Mouse (Mus musculus): Measurements from ENCODE around the gene Uspl1. TPM values are rescaled to one million over a fixed set of nuclear protein-coding genes. Genes with fewer than 3 reads are reported as not detected.

Gene Uspl1
- polyA plus RNA-seq, 2 experiments: 27.2 to 44.8 TPM

- 85% methylated on average over 8 of the region's 8 CpGs for WGBS
- DNase-seq (ENCODE audit: low spot score) (peak; percentile 33), ATAC-seq (ENCODE audit: low FRiP score, low read depth) (peak; percentile 83)
Measured at GRCm38 (mm10) chr5:149209328-149209727, 25.2 kb downstream of the Uspl1 start.

GRCm38 (mm10) chr5:149211041-149211440 is 26.9 kb downstream of the Uspl1 start:
- H3K4me2 ChIP-seq (replicated peaks; ENCODE audit: low read depth, low read length, severe bottlenecking): no peak overlapping the region
- 96% methylated on average over 4 of the region's 4 CpGs for WGBS
- no peaks in the 10 kb centered on the region for H3K4me1 ChIP-seq (ENCODE audit: control insufficient read depth, insufficient read depth, low read length)
- H3K36me3 ChIP-seq (ENCODE audit: control insufficient read depth, insufficient read depth, low read length): peaks cover 88% of the 10 kb centered on the region
- H3K9ac ChIP-seq (ENCODE audit: low read depth, low read length, severe bottlenecking): no peak overlapping the region
- no peak overlapping the region for H3K27ac ChIP-seq (replicated peaks; ENCODE audit: low read depth, low read length)
- no peak for DNase-seq (ENCODE audit: low spot score)
- H3K4me3 ChIP-seq (replicated peaks; ENCODE audit: low read length): no peak overlapping the region
- ATAC-seq (ENCODE audit: low FRiP score, low read depth): no peak
- H3K9me3 ChIP-seq (ENCODE audit: control insufficient read depth, low read length): no peaks in the 10 kb centered on the region
- no peak for TF ChIP-seq POLR2A (IDR thresholded peaks at IDR 0.05; ENCODE audit: borderline replicate concordance, extremely low read depth, insufficient read depth, insufficient read length)
- no peaks in the 10 kb centered on the region for H3K27me3 ChIP-seq (ENCODE audit: control insufficient read depth, insufficient read depth, low read length)

More at GRCm38 (mm10) chr5:149209328-149209727, 25.2 kb downstream of the Uspl1 start:
- Histone ChIP-seq H3K36me3 (ENCODE audit: control insufficient read depth, insufficient read depth, low read length) (peaks cover 84% of the 10 kb centered on the region), H3K4me3 (replicated peaks; ENCODE audit: low read length) (no peak overlapping the region), H3K9ac (ENCODE audit: low read depth, low read length, severe bottlenecking) (no peak overlapping the region), H3K27ac (replicated peaks; ENCODE audit: low read depth, low read length) (no peak overlapping the region), H3K9me3 (ENCODE audit: control insufficient read depth, low read length) (no peaks in the 10 kb centered on the region), H3K4me1 (ENCODE audit: control insufficient read depth, insufficient read depth, low read length) (no peaks in the 10 kb centered on the region), H3K27me3 (ENCODE audit: control insufficient read depth, insufficient read depth, low read length) (no peaks in the 10 kb centered on the region), H3K4me2 (replicated peaks; ENCODE audit: low read depth, low read length, severe bottlenecking) (no peak overlapping the region)
- no peak for TF ChIP-seq POLR2A (IDR thresholded peaks at IDR 0.05; ENCODE audit: borderline replicate concordance, extremely low read depth, insufficient read depth, insufficient read length)

GRCm38 (mm10) chr5:149212806-149213205 is 28.7 kb downstream of the Uspl1 start:
- no peak for DNase-seq (ENCODE audit: low spot score)
- Histone ChIP-seq H3K9ac (ENCODE audit: low read depth, low read length, severe bottlenecking) (no peak overlapping the region), H3K36me3 (ENCODE audit: control insufficient read depth, insufficient read depth, low read length) (peaks cover 88% of the 10 kb centered on the region), H3K9me3 (ENCODE audit: control insufficient read depth, low read length) (no peaks in the 10 kb centered on the region), H3K4me2 (replicated peaks; ENCODE audit: low read depth, low read length, severe bottlenecking) (no peak overlapping the region), H3K27me3 (ENCODE audit: control insufficient read depth, insufficient read depth, low read length) (no peaks in the 10 kb centered on the region), H3K4me1 (ENCODE audit: control insufficient read depth, insufficient read depth, low read length) (no peaks in the 10 kb centered on the region), H3K27ac (replicated peaks; ENCODE audit: low read depth, low read length) (no peak overlapping the region), H3K4me3 (replicated peaks; ENCODE audit: low read length) (no peak overlapping the region)
- no peak for TF ChIP-seq POLR2A (IDR thresholded peaks at IDR 0.05; ENCODE audit: borderline replicate concordance, extremely low read depth, insufficient read depth, insufficient read length)
- ATAC-seq (ENCODE audit: low FRiP score, low read depth): no peak
- 86% methylated on average over 4 of the region's 4 CpGs for WGBS

- no peak for DNase-seq (ENCODE audit: low spot score)
- H3K36me3 ChIP-seq (ENCODE audit: control insufficient read depth, insufficient read depth, low read length): peaks cover 68% of the 10 kb centered on the region
- TF ChIP-seq POLR2A (IDR thresholded peaks at IDR 0.05; ENCODE audit: borderline replicate concordance, extremely low read depth, insufficient read depth, insufficient read length): no peak
- H3K27ac ChIP-seq (replicated peaks; ENCODE audit: low read depth, low read length): no peak overlapping the region
- 99% methylated on average over 7 of the region's 7 CpGs for WGBS
- ATAC-seq (ENCODE audit: low FRiP score, low read depth): no peak
- no peaks in the 10 kb centered on the region for H3K27me3 ChIP-seq (ENCODE audit: control insufficient read depth, insufficient read depth, low read length)
- no peak overlapping the region for H3K9ac ChIP-seq (ENCODE audit: low read depth, low read length, severe bottlenecking)
- H3K4me3 ChIP-seq (replicated peaks; ENCODE audit: low read length): no peak overlapping the region
- no peaks in the 10 kb centered on the region for H3K9me3 ChIP-seq (ENCODE audit: control insufficient read depth, low read length)
- no peak overlapping the region for H3K4me2 ChIP-seq (replicated peaks; ENCODE audit: low read depth, low read length, severe bottlenecking)
- no peaks in the 10 kb centered on the region for H3K4me1 ChIP-seq (ENCODE audit: control insufficient read depth, insufficient read depth, low read length)
Measured at GRCm38 (mm10) chr5:149215540-149215939, 31.4 kb downstream of the Uspl1 start.

GRCm38 (mm10) chr5:149217524-149218357 is 33.6 kb downstream of the Uspl1 start:
- 92% methylated on average over 6 of the region's 6 CpGs for WGBS
- peaks cover 46% of the 10 kb centered on the region for H3K36me3 ChIP-seq (ENCODE audit: control insufficient read depth, insufficient read depth, low read length)

More at GRCm38 (mm10) chr5:149217524-149218357, 33.6 kb downstream of the Uspl1 start:
- no peak; the same call in 1 of the 2 replicates for ATAC-seq (ENCODE audit: low FRiP score, low read depth)
- no peak for TF ChIP-seq POLR2A (IDR thresholded peaks at IDR 0.05; ENCODE audit: borderline replicate concordance, extremely low read depth, insufficient read depth, insufficient read length)
- Histone ChIP-seq H3K27ac (replicated peaks; ENCODE audit: low read depth, low read length) (no peak overlapping the region), H3K4me2 (replicated peaks; ENCODE audit: low read depth, low read length, severe bottlenecking) (no peak overlapping the region), H3K27me3 (ENCODE audit: control insufficient read depth, insufficient read depth, low read length) (no peaks in the 10 kb centered on the region), H3K9me3 (ENCODE audit: control insufficient read depth, low read length) (no peaks in the 10 kb centered on the region), H3K9ac (ENCODE audit: low read depth, low read length, severe bottlenecking) (no peak overlapping the region), H3K4me3 (replicated peaks; ENCODE audit: low read length) (no peak overlapping the region), H3K4me1 (ENCODE audit: control insufficient read depth, insufficient read depth, low read length) (no peaks in the 10 kb centered on the region)
- DNase-seq (ENCODE audit: low spot score): no peak

All from limb, embryonic 14.5 days (tissue).